Mouse (Mus musculus): Measurements from ENCODE around the gene Armcx2.

Gene Armcx2

GRCm38 (mm10) chrX:134808755-134809224 lies at the start of gene Armcx2:
Gene Armcx2, minus strand, starts transcription at chrX:134809221.
- TF ChIP-seq GATA4 (IDR thresholded peaks at IDR 0.05; ENCODE audit: insufficient replicate concordance, low read length) = no peak

GRCm38 (mm10) chrX:134849662-134850061 lies 40.6 kb upstream of the Armcx2 start:
- TF ChIP-seq GATA4 (IDR thresholded peaks at IDR 0.05; ENCODE audit: insufficient replicate concordance, low read length) = no peak

GRCm38 (mm10) chrX:134844424-134844823 lies 35.4 kb upstream of the Armcx2 start:
- no peak for TF ChIP-seq GATA4 (IDR thresholded peaks at IDR 0.05; ENCODE audit: insufficient replicate concordance, low read length)

- no peak for TF ChIP-seq GATA4 (IDR thresholded peaks at IDR 0.05; ENCODE audit: insufficient replicate concordance, low read length)
These were observed 21.5 kb upstream of the Armcx2 start for GRCm38 (mm10) chrX:134830508-134830907.

- no peak for TF ChIP-seq GATA4 (IDR thresholded peaks at IDR 0.05; ENCODE audit: insufficient replicate concordance, low read length)
These were observed 927 bp downstream of the Armcx2 start for GRCm38 (mm10) chrX:134807833-134808754.

- no peak for TF ChIP-seq GATA4 (IDR thresholded peaks at IDR 0.05; ENCODE audit: insufficient replicate concordance, low read length)
These were observed 21.3 kb downstream of the Armcx2 start for GRCm38 (mm10) chrX:134787728-134788127.

GRCm38 (mm10) chrX:134757293-134757995 lies 51.6 kb downstream of the Armcx2 start:
- TF ChIP-seq GATA4 (IDR thresholded peaks at IDR 0.05; ENCODE audit: insufficient replicate concordance, low read length) = no peak

GRCm38 (mm10) chrX:134756434-134757292 lies 52.4 kb downstream of the Armcx2 start, which contains the start of gene Armcx3:
Gene Armcx3, plus strand, starts transcription at chrX:134756595.
- no peak for TF ChIP-seq GATA4 (IDR thresholded peaks at IDR 0.05; ENCODE audit: insufficient replicate concordance, low read length)
